Mouse (Mus musculus) erythroblast, adult 5-6 weeks (primary cell): Measurements from ENCODE around the gene Fscn2. TPM values are rescaled to one million over a fixed set of nuclear protein-coding genes. Genes with fewer than 3 reads are reported as not detected.

Source experiments
- ATAC-seq: replicated peaks from 2 replicates; pipeline ENCODE4 v1.8.0; 2016; ENCODE audit warnings: moderate number of reproducible peaks, mild to moderate bottlenecking, moderate TSS enrichment, inconsistent platforms; ENCODE audit not compliant: poor library complexity, low FRiP score, severe bottlenecking
- total RNA-seq, 2 experiments: library from RNA; stranded (forward) in 1 of 2; stranded (reverse) in 1 of 2; fragments of 150-400 nt in 1 of 2; fragments of 200-764, 138-1000 nt in 1 of 2; gene quantifications; 2 replicates each; pipeline versions ENCODE4 v1.2.3 to v1.2.4; 2015 to 2017; ENCODE audit warnings: low replicate concordance in 2 of 2

The Fscn2 gene
- total RNA-seq (2015; ENCODE audit: low replicate concordance) (not detected in 2 replicates), total RNA-seq (2017; ENCODE audit: low replicate concordance) (not detected in 2 replicates)

DNA sequence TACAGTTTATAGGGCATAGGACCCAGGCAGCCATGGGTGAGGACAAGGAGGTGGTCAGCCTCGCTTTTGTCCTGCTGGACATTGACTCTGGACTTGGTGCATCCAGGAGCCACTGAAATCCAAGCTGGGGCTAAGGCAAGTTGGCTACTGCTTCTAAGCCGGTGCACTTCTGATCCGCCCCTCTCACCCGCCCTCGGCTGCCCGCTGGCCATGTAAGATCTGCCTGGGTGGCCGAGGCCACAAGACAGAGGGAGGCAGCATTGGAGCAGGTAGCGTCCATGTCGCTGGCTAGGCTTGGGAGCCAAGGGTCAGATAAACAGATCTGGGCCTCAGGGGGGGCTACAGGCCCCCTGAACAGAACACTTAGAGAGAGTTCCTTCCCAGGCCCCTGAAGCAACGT is at the start of gene Fscn2:
Fscn2 (plus strand) TSS at position 240 of the 400 bp plus-strand sequence.
- no peak for ATAC-seq

DNA sequence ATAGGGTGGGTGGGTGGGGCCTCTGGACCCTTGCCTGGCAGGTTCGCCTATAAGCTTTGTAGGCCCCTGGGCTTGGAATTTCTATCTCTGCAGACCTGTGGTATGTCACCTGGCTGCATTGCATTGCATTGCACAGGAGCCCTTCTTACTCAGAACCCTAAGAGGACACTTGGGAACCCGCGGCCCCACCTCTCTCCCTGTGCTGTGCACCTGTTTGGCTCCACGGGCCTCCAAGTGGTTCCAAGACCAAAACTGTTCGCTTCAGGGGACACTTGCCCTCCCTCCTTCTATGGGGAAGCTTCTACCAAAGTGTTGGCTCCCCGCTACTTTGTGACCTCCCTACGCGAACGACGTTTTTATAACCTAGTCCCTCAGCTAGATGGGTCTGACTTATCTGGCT is 49.8 kb upstream of the Fscn2 start:
- no peak for ATAC-seq

DNA sequence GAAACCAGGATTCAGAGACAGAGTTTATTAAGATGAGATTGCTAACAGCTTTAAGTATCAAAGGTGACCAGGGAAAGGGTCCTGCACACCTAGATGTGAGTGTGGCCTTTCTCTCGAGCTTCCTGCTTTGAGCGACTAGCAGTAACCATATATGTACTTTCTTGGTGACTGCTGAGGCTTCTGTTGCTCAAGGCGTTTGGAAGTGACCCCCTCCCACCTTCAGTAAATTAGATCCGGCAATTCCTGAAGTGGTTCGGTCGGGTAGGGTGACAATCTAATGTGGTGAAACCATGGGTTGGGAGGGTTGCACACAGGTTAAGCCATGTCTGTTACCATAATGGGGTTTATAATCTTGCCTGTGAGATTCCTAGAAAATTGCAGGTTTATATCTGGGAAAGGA is 49.3 kb upstream of the Fscn2 start:
- ATAC-seq: no peak

DNA sequence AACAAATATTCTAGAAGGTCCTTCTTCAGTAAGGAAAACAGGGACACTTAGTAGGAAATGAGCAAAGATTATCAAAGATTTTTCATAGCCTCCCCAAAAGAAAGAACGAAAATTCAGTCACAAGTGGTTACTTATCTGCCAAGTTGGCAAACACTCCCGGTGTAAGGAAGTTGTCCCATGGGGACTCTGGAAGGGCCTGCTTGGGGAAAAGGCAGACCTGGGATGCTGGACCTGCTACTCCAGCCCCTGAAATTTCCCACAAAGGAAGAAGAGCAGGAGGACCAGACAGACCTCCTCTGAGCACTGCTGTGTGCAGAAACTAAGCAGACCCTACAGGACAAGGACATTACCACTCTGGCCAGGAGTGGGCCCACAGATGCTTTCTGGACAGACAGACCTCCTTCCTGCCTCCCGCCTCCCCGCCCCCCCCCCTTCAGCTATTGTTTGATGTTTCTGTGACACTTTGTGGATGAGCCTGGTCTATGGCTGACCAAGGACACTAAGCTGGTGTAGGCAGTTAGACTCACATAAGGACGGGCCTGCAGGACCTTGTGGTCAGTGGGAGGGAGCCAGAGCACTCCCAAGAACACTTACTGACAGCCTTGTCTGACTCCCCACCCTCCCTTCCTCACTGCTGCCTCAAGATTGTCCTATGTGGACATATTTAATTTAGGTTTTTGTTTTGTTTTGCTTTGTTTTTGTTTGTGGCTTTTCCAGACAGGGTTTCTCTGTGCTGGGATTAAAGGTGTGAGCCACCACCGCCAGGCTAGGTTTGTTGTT is 47.2 kb upstream of the Fscn2 start:
- no peak for ATAC-seq

DNA sequence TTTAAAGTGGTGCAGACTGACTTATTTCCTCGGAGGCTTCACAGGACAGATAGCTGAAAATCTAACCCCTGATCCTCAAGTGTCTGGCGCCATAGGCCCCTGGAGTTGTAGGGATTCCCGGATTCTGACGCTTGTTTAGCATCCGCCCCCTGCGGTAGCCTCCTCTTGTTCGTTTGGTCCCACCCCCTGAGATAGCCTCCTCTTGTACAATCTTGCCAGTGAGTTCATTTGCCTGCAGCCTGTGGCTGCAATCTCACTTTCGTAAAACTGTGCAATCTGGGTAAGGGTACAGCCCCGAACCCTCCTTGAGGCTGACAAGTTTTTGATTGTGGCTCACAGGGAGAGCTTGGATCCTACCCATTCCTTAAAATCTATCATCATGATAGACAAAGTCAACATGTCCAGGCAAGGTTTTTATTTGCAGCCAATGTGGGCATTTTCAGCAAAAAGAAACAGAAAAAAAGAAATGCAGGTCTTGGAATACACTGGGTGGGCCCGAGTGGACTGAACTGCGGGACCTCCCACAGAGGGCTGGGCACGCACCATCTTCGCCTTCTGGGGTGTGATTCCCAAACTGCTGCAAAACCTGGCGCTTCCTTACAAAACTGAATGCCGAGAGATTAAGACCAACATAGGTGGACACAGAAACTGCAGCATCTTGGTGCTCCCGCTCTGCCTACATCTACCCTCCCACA is 46.5 kb upstream of the Fscn2 start:
- ATAC-seq: no peak

DNA sequence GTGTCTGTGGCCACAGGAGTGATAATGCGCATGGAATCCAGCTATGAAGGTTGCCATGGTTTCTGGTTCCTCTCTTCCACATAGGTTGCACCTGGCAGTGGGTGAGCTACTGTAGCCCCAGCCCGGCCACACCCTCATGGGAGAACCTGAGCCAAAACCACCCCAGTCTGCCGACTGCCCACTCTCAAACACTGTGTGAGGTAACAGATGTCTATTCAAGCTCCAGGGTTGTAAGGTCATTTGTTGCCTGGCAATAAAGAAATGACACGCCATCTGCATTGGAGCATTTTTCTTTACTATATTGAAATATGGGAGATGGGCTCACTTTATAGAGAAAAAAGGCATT is 45.9 kb upstream of the Fscn2 start:
- ATAC-seq: 0 out of 2 replicates have a peak, but pooled peaks have one; percentile 14

DNA sequence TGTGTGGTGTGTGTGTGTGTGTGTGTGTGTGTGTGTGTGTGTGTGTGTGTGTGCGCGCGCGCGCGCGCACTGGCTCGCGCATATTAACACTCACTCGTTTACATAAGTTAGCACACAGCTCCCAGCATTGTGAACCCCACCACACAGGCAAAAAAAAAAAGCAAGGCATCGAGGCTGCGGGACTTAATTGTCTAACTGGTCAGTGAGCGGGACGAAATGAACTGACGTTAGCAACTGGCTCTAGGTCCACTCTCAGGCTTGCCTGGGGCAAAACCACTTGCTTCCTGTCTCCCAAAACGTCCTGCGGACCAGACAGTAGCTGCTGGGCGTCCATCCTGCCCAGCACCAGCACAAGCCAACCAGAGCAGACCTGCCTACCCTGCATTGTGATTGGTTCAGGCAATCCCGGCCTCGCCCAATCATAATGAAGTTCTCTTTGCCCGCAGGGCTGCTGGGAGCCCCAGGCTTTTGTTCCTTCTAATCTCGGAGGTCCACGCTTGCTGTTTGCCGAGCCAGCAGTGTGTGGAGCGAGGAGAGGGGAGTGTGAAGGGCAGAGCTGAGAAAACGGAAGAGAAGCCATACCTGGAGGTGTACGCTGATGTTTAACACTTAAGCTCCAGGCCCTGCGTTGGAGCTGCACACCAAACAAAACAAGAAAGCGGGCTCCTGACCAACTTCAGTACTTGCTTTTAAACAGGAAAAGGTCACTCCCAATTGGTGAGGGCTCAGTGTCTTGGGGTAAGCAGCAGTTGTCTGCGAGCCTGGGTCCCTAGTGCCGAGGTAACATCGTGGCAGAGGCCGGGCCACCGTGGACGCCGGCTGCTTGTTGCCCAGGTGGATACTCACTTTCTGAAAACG is 45.3 kb upstream of the Fscn2 start:
- peak; percentile 97 for ATAC-seq

DNA sequence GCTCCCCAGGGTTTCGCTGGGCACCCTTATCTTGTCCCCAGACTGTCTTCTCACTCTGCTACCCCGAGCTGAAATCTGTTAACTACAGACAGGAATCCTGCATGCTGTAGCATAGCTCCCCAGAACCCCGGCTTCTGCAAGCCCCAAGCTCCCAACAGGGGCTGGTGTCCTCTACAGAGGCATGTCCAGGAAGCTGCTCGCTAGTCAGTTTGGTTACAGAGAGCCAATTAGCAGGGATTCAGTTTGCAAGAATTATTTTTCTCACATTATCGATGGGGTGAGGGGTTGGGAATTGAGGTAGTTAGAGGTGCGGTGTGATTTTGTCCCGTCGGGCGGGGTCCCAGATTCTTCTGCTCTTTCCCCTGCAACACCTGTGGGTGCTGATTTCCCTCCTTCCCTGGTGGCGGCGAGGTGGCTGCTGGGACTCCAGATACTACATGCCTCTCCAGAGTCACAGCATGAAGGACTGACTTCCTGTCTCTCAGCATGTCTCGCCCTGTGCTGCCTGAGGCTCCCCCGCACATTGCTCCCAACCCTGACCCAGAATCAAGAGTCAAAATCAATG is 44.6 kb upstream of the Fscn2 start:
- ATAC-seq: peak; percentile 28; the same call in 1 of the 2 replicates

DNA sequence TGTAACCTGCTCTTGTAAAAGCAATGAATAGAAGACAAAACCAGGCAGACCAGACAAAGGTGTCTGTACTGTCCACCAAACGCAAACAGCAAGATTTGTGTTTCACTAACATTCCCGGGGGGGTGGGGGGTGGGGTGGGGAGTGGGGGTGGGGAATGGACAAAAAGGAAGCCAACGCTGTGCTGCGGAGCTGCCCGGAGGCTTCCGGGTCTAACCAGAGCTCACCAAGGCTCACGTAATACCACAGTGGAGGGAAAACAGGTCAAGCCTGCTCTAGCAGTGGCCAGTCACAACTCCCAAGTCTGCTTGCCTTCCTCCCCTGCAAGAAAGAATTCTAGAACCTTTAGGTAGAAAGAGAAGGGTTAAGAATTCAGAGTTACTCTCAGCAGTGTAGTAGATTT is 43.9 kb upstream of the Fscn2 start:
- ATAC-seq: no peak

DNA sequence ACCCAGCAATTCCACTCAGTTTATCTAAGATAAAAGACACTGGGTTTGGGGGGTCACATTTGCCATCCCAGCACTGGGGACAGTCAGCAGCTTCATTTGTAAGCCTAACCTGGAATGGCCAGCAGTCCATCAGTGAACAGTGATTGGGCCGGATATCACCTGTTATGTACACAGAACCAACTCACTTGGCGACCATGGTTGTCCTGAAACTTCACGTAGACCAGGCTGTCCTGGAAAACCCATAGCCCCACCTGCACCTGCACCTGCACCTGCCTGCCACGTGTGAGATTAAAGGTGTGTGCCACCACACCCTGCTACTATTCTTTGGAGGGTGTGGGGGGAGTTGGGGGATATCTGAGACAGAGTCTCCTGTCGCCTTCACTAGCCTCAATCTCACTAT is 42.0 kb upstream of the Fscn2 start:
- ATAC-seq: no peak

DNA sequence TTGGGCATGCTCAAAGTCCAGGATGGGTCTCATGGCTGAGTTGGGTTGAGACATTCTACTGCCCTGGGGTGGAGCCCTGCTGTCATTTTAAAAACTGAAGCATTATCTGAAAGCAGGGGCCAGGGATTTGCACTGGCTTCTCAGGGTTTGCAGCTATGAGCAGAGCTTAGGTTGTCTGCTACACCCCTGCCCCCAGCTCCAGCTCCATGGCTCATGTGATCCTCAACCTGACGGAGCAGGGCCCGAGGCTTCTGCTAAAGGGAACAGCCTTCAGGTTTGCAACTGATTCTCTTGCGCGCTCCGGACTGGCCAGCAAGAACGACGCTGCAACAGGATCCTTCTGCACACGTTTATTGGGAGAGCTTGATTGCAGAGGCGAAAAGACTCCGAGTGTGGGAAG is 41.2 kb upstream of the Fscn2 start:
- ATAC-seq: no peak

DNA sequence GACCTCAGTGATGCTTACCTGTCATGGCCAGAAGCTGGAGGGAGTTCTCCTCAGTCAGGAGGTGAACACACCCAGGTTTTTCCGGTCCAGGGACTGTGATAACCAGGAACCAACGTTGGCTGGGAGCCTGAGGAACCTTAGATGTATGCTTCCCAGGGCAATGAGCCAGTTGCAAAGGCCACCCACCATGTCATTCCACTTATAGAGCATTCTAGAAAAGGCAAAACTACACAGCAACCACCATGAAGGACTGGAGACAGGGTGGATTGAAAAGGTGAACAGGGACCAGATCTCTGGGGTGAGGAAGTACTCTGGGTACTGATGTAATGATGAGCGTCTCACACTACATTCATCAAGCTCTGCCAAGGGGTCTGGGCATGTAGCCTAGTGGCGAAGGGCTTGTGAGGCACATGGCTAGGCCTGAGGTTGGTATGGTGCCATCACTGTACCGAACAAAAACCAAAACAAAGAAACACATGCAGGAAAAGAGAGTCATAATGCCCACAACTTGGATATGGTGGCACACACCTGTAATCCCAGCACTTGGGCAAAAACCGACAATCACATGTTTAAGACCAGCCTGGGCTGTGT is 25.8 kb upstream of the Fscn2 start:
- no peak for ATAC-seq

DNA sequence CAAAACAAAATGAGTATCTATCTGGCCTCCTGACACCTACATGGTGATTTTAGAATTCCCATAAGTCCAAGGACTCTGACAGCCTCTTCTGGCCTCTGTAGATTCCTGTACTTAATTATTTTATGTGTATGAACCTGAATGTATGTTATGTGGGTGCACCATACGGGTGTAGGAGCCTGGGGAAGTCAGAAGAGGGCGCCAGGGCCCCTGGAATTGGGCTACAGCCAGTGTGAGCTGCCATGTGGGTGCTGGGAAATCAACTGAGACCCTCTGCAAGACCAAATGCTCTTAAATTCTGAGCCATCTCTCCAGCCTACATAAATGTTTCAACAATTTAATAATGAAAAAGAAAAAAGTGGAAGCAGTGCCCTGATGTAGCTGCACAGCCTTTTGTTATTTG is 23.9 kb upstream of the Fscn2 start:
- ATAC-seq: peak; percentile 69

DNA sequence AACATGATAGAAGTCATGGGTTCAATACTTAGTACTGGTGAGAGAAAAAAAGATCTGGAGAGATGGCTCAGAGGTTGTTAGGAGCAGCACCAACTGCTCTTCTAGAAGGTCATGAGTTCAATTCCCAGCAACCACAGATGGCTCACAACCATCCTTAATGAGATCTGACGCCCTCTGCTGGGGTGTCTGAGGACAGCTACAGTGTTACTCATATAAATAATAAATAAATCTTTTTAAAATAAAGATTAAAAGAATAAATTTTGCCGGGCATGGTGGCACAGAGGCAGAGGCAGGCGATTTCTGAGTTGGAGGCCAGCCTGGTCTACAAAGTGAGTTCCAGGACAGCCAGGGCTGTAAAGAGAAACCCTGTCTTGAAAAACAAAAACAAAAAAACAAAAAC is 22.5 kb upstream of the Fscn2 start:
- ATAC-seq: no peak

DNA sequence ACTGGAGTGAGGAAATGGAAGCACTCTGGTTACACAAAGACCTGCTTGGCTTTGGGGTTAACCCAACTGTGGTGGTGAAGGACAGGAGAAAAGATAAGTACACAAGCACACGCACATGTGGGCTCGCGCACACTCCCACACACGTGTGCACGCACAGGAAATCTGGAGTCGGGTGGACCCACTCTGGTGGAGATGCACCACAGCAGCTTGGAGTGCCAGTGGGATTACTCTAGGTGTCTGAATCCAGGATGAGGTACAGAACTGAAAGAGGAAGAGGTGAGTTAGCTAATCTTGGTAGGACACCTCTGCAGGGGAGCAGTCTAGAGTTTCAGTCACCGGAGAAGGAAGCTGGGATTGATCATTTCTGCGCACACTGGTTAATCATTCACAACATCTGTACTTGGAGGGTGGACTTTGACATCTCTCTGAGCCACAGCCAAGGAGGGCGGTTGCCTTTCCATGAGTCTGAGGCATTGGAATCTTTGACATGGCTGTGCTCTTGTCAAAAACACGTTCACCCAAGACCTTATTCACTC is 21.3 kb upstream of the Fscn2 start:
- ATAC-seq: no peak

DNA sequence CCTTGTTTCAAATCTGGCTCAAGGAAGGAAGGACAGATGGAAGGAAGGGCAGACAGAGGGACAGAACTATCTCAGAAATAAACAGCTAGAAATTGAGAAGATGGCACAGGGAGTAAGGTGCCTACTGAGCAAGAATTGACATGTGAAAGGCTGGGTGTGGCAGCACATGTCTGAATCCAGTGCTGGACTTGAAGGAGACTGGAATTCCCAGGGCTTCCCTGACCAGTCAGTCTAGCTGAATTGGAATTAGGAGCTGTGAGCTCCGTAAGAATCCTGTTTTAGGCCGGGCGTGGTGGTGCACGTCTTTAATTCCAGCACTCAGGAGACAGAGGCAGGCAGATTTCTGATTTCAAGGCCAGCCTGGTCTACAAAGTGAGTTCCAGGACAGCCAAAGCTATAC is 19.7 kb upstream of the Fscn2 start:
- ATAC-seq: no peak

DNA sequence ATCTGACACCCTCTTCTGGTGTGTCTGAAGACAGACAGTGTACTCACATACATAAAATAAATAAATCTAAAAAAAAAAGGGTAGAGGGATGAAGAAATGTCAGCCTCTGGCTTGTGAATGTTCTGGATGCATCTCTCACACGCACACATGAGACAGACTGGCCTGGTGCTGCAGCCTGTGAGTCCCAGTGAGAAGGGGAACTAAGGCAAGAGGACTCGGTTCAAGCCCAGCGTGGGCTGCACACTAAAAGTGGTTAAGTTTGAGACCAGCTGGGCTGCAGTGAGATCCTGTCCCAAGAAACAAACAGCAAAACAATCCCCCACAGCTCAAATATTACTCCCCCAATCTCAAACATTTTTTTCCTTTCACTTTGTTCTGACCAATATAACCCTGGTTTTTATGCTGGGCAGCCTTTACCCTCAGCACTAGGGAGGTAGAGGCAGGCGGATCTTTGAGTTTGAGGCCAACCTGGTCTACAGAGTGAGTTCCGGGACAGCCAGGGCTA is 18.6 kb upstream of the Fscn2 start:
- ATAC-seq: no peak

DNA sequence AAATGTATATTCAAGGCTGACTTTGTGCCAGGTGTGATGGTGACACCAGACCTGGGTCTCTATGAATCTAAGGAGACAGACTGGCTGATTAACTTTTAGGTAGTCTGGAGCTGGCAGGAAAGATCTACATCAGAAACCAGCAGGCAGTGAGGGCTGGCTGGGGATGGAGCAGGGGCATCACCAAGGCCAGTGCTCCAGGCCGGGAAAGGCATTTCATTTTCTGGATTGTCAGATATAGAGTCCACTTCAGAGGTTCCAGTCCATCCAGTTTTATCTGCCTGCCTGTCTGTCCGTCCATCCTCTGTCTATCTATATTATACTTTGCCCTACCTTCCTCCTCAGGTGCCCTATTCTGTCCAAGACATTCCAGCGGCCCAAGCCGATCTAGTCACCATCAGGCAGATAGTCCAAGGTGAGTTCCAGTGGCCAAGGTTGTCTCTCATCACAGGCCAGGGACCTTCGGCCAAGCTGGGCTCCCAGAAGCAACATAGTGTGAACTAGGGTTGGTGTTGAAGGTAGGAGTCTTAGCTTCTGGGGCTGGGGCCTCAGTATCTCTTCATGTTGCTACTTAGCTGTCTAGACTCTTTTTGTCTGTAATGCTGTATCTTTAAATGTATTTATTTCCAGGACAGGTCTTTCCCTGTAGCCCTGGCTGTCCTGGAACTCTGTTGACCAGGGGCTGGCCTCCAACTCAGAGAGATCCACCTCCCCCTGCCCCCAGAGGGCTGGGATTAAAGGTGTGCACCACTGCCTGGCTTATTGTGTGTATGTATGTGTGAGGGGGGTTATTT is 17.6 kb upstream of the Fscn2 start:
- no peak for ATAC-seq
